Mouse (Mus musculus) forebrain, embryonic 12.5 days (tissue): ENCODE data around the gene Cd2bp2. TPM values are rescaled to one million over a fixed set of nuclear protein-coding genes. Genes with fewer than 3 reads are reported as not detected.

ENCODE experiments used
- ATAC-seq: fragments of 200-750 bp; cut with Nextera tagmentation; 2 replicates; pipeline ENCODE4 v1.8.0; 2017; ENCODE audit warnings: moderate TSS enrichment; ENCODE audit not compliant: low FRiP score
- H3K27ac ChIP-seq: fragments of 300-500 bp; sonication (generic); 2 replicates; pipeline ENCODE4 v1.5.1; 2016; ENCODE audit warnings: mild to moderate bottlenecking
- H3K27me3 ChIP-seq: fragments of 300-500 bp; sonication (generic); 2 replicates; pipeline ENCODE4 v1.6.1; 2016; ENCODE audit warnings: mild to moderate bottlenecking
- H3K36me3 ChIP-seq: fragments of 300-500 bp; sonication (generic); replicated peaks from 2 replicates; pipeline ENCODE4 v1.6.1; 2016; ENCODE audit warnings: mild to moderate bottlenecking
- H3K4me1 ChIP-seq: fragments of 300-500 bp; sonication (generic); 2 replicates; pipeline ENCODE4 v1.6.1; 2016
- H3K4me2 ChIP-seq: fragments of 300-500 bp; sonication (generic); 2 replicates; pipeline ENCODE4 v1.6.1; 2016; ENCODE audit warnings: mild to moderate bottlenecking, moderate library complexity
- H3K4me3 ChIP-seq: fragments of 300-500 bp; sonication (generic); replicated peaks from 2 replicates; pipeline ENCODE4 v1.5.1; 2016; ENCODE audit warnings: mild to moderate bottlenecking
- H3K9ac ChIP-seq: fragments of 300-500 bp; sonication (generic); 2 replicates; pipeline ENCODE4 v1.6.1; 2016; ENCODE audit warnings: mild to moderate bottlenecking
- H3K9me3 ChIP-seq: fragments of 300-500 bp; sonication (generic); 2 replicates; pipeline ENCODE4 v1.6.1; 2016
- WGBS: fragments of 180-500 bp; shearing (Covaris S2); methylation state at CpG from one replicate; pipeline ENCODE4 v1.1.7; 2016; 5-methylcytosine and 5-hydroxymethylcytosine counted together
- polyA plus RNA-seq: library from polyadenylated mRNA; unstranded; fragments of >200 nt; fragmentation: Nextera tagmentation; extraction: Ambion mirVana; gene quantifications from 2 replicates; pipeline ENCODE4 v1.2.1, GENCODE M21; 2016

The Cd2bp2 gene
- polyA plus RNA-seq: 104 and 108 TPM in 2 replicates

DNA sequence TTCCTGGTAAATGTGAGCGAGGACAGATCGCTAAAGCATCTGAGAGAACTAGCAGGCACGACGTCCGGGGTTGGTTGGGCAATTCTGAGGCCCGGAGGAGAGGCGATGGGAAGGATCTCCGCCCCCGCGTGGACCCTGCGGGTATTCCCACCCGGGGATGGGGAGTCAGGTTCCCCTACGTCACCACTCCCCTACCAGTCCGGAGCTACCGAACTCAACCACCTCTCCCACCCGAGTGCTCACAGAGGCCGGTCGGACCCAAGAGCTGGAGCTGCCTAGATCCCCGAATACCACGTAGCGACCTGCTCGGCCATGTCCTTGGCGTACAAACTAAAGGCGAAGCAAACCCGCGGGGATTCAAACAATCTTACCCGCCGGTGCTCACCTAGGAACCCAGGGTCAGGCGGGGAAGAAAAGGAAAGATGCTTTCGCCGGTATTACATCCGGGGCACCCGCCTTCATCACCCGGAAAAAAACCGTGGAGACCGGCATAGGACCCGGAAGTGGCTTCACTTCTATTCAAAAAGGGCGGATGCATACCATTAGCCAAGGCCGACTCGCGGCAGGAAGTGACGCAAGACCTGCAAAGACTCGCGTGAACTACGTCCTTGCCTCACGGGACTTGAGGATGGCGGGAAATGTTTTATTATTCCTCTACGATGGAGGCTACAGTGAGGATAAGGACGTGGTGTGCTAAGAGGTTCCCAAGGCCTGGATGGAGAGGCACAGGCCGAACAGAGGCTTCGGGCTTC is at the start of gene Cd2bp2:
TSS of gene Cd2bp2 (minus strand) at position 507 of the 752 bp plus-strand sequence.
- Histone ChIP-seq H3K27ac (peak within 1 kb of the TSS; percentile 89), H3K4me1 (peaks cover 22% of the 10 kb centered on the region), H3K9ac (peak within 1 kb of the TSS; percentile 83), H3K4me3 (peak within 1 kb of the TSS; percentile 76), H3K9me3 (no peaks in the 10 kb centered on the region), H3K36me3 (peaks cover 79% of the 10 kb centered on the region), H3K27me3 (no peaks in the 10 kb centered on the region), H3K4me2 (peak within 1 kb of the TSS; percentile 87)
- ATAC-seq: peak; percentile 97
- under 1% methylated on average over 51 of the region's 51 CpGs for WGBS

DNA sequence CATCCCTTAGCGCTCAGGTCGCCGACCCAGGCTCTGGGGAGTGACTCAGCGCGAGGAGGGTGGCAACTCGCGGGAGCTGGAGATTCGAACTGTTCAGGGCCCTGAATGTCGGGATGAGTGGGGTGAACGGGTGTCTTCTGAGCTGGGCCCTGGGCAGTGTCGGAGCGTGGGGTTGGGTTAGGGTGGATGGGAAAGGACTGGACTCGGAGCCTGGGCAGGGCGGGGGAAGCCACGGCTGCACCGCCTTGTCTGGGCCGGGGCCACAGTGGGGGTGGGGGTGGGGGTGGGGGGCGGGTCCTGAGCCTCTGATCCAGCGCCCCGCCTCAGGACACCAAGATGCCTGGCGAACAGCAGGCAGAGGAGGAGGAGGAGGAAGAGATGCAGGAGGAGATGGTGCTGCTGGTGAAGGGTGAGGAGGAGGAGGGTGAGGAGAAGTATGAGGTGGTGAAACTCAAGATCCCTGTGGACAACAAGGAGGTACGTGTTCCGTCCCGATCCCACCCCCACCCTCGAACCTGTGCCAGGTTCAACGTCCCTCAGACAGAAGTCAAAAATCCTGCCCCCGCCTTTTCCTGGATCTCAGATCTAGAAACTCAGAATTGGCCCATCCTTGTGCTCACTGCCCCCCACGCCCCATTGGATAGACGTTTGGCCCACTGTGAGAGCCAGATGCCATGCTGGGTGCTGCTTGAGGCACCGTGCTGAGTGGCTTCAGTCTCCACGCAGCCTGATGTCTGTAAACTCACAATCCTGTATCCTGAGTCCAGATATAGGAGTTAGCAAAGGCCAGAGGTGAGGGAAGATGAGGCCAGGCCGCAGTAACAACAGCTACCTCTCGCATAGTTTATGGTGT is 49.0 kb upstream of the Cd2bp2 start:
- H3K9ac ChIP-seq: peak overlapping the region; percentile 95
- peak; percentile 76 for ATAC-seq
- WGBS: 14% methylated on average over 26 of the region's 33 CpGs
- peak overlapping the region; percentile 78 for H3K4me3 ChIP-seq
- peaks cover 27% of the 10 kb centered on the region for H3K4me1 ChIP-seq
- H3K4me2 ChIP-seq: peak overlapping the region; percentile 87
- no peaks in the 10 kb centered on the region for H3K27me3 ChIP-seq
- no peaks in the 10 kb centered on the region for H3K9me3 ChIP-seq
- H3K27ac ChIP-seq: peak overlapping the region; percentile 87
- peaks cover 35% of the 10 kb centered on the region for H3K36me3 ChIP-seq

DNA sequence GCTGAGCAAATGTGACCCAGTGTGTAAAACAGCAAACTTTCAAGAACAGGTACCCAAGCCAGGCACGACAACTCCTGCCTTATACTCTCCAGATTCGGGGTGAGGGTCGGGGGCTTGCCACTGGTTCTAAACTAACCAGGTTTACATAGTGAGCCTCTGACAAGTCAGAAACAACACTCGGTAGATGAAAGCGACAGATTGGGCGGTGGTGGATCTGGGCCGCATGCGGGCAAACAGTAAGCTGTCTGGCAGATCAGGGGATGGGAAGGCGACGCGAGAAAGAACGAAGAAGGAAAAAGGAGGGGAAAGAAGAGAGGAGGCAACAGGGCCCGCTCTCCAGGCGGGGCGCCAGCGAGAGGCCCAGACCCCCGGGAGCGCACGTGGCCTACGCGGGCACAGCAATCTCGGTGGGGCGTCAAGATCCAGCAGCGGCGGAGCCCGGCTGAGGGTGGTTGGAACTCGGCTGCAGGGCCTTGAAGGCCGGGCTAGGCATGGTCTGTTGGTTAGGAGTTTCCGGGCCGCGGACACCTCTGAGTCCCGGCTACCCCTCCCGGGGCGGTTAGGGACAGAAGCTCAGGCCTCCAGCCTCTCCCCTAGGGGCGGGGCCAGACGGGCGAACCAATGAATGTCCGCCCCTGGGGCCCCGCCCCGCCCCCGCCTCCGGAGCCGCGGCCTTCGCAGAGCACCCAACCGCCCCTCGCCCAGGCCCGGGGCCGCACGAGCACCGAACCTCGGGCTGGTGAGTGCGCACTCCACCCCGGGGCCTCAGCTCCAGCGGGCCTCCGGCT is 48.2 kb upstream of the Cd2bp2 start, which contains the start of gene Zfp771:
TSS of gene Zfp771 (plus strand) at position 405 of the 788 bp plus-strand sequence.
- ATAC-seq: peak; percentile 97
- no peaks in the 10 kb centered on the region for H3K9me3 ChIP-seq
- peaks cover 27% of the 10 kb centered on the region for H3K4me1 ChIP-seq
- H3K4me2 ChIP-seq: peak within 1 kb of the TSS; percentile 87
- H3K27ac ChIP-seq: peak within 1 kb of the TSS; percentile 87
- peaks cover 31% of the 10 kb centered on the region for H3K36me3 ChIP-seq
- H3K4me3 ChIP-seq: peak within 1 kb of the TSS; percentile 78
- under 1% methylated on average over 55 of the region's 56 CpGs for WGBS
- H3K9ac ChIP-seq: peak within 1 kb of the TSS; percentile 95
- no peaks in the 10 kb centered on the region for H3K27me3 ChIP-seq

DNA sequence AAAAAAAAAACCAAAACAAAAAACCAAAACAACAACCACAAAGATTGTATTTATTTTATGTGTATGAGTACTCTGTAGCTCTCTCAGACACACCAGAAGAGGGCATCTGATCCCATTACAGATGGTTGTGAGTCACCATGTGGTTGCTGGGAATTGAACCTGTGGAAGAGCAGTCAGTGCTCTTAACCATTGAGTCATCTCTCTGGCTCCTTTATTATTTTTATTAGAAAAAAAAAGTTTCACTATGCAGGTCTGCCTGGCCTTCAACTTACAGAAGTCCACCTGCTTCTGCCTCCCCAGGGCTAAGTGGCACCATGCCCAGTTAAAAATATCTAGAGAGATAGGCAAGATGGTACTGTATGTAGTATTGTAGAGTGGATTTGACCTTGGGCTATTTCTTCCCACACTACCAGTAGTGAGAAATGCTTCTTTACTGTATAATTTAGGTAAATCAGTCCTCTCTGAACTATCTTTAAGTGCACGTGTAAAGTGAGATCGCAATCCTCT is 47.6 kb upstream of the Cd2bp2 start:
- peak overlapping the region; percentile 87 for H3K4me2 ChIP-seq
- ATAC-seq: no peak
- H3K9ac ChIP-seq: peak overlapping the region; percentile 95
- peak overlapping the region; percentile 78 for H3K4me3 ChIP-seq
- H3K27ac ChIP-seq: peak overlapping the region; percentile 87
- no peaks in the 10 kb centered on the region for H3K27me3 ChIP-seq
- H3K4me1 ChIP-seq: peaks cover 27% of the 10 kb centered on the region
- WGBS: 35% methylated on average over 2 of the region's 2 CpGs
- H3K36me3 ChIP-seq: peaks cover 35% of the 10 kb centered on the region
- no peaks in the 10 kb centered on the region for H3K9me3 ChIP-seq

DNA sequence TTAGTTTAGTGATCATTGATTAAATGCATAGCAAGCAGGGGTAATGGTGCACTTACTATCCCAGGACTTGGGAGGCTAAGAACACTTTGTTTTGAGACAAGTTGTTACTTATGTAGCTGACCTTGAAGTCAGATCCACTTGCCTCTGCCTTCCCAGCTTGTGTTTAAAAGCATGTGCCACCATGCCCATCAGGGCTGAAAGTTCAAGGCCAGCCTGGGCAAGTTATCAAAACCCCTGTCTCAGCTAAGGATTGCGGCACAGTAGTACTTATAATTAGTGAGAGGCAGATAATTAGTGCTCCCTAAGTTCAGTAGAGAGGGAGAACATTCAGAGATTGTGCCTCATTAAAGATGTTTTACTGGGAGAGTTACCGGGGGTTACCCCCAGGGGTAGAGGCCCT is 38.9 kb upstream of the Cd2bp2 start:
- WGBS: 87% methylated on average over 2 of the region's 2 CpGs
- H3K9me3 ChIP-seq: no peaks in the 10 kb centered on the region
- peak overlapping the region; percentile 86 for H3K4me2 ChIP-seq
- peak overlapping the region; percentile 97 for H3K4me3 ChIP-seq
- no peaks in the 10 kb centered on the region for H3K27me3 ChIP-seq
- H3K36me3 ChIP-seq: peaks cover 61% of the 10 kb centered on the region
- H3K27ac ChIP-seq: no peak overlapping the region
- no peak for ATAC-seq
- H3K4me1 ChIP-seq: peaks cover 31% of the 10 kb centered on the region
- H3K9ac ChIP-seq: 0 out of 2 replicates have a peak overlapping the region, but pooled peaks have one; percentile 29

DNA sequence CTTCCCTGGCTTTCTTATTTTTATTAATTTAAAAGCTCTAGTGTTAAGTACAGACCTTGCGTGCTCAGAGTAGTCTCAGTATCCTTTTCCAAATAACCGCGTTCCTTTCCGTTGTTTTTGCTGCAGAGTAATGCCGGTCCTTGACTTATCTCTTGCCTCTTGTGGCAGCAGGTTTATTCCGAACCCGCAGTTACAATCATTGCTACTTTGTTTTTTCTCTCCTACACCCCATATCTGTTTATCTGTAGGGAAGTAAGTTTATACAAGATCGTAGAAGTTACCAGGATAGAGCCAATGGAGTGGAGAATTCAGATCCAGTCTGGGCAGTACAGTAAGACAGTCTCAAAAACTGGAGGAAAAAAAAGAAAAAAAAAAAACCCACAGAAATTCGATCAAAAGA is 37.9 kb upstream of the Cd2bp2 start:
- H3K27ac ChIP-seq: peak overlapping the region; percentile 100
- H3K4me1 ChIP-seq: peaks cover 33% of the 10 kb centered on the region
- H3K36me3 ChIP-seq: peaks cover 63% of the 10 kb centered on the region
- 5% methylated on average over 9 of the region's 9 CpGs for WGBS
- H3K9ac ChIP-seq: peak overlapping the region; percentile 99
- H3K27me3 ChIP-seq: no peaks in the 10 kb centered on the region
- no peak for ATAC-seq
- peak overlapping the region; percentile 86 for H3K4me2 ChIP-seq
- peak overlapping the region; percentile 97 for H3K4me3 ChIP-seq
- no peaks in the 10 kb centered on the region for H3K9me3 ChIP-seq

DNA sequence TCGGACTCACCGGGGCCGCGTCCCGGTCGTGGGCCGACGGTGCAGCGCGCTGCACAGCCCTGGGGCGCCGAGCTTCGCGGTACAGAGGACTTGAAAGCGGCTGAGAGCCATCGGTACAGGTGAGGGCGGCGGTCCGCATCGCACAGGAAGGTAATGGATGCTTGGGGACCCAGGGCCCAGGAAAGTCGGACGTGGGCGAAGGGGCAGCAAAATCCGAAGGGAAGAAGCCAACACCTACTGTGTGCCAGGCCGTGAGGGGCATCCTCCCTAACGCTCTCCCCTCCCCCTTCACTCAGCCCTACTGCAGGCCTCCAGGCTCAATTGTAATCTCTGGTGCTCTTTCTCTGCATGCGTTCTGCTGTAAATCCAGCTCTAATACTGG is 37.5 kb upstream of the Cd2bp2 start:
- Histone ChIP-seq H3K4me3 (peak overlapping the region; percentile 97), H3K36me3 (peaks cover 61% of the 10 kb centered on the region), H3K27me3 (no peaks in the 10 kb centered on the region), H3K9me3 (no peaks in the 10 kb centered on the region), H3K27ac (peak overlapping the region; percentile 100), H3K9ac (peak overlapping the region; percentile 99), H3K4me2 (peak overlapping the region; percentile 86), H3K4me1 (peaks cover 33% of the 10 kb centered on the region)
- WGBS: under 1% methylated on average over 27 of the region's 27 CpGs
- ATAC-seq: peak; percentile 52

DNA sequence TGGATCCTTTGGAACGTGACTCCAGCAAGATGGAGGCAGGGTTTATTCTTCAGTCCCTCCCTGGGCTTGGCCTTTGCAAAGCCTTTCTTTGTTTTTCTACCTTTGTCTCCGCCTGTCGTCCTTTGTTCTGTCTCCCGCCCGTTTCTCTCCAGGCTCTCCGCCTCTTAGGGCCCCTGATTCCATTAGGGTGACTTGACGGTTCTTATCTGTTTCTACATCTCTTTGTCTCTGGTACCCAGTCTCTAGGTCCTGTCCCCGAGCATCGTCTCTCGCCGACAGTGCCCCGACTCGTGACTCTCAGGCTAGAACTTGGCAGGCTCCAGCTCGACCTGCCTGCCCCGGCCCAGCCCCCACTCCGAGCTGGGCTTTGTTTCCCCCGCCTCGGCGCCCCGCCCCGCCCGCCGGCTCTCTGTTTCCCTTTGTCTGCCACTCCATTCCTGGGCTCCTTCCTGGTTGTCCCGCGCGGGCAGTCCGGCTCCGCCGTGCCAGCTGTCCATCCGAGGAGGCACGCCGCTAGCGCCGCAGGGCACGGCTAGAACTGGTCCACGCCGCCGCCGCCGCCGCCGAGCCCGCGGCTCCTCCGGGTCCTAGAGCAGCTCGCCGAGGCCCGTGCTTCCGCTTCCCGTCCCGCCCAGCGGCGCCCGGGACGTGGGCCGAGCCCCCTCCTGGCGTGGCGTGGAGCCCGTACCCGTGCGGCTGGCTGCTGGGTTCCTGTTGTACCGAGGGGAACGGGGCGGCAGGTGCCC is 36.9 kb upstream of the Cd2bp2 start, which contains the start of the genes Zfp553 and Sept1:
TSS of gene Zfp553 (plus strand) at position 440 of the 746 bp plus-strand sequence.
TSS of gene Sept1 (minus strand) at position 509 of the 746 bp plus-strand sequence.
- peak; percentile 94 for ATAC-seq
- H3K36me3 ChIP-seq: peaks cover 56% of the 10 kb centered on the region
- peaks cover 33% of the 10 kb centered on the region for H3K4me1 ChIP-seq
- H3K27me3 ChIP-seq: no peaks in the 10 kb centered on the region
- no peaks in the 10 kb centered on the region for H3K9me3 ChIP-seq
- peak within 1 kb of the TSS; percentile 97 for H3K4me3 ChIP-seq
- peak within 1 kb of the TSS; percentile 86 for H3K4me2 ChIP-seq
- WGBS: under 1% methylated on average over 63 of the region's 64 CpGs
- peak within 1 kb of the TSS; percentile 100 for H3K27ac ChIP-seq
- peak within 1 kb of the TSS; percentile 99 for H3K9ac ChIP-seq

DNA sequence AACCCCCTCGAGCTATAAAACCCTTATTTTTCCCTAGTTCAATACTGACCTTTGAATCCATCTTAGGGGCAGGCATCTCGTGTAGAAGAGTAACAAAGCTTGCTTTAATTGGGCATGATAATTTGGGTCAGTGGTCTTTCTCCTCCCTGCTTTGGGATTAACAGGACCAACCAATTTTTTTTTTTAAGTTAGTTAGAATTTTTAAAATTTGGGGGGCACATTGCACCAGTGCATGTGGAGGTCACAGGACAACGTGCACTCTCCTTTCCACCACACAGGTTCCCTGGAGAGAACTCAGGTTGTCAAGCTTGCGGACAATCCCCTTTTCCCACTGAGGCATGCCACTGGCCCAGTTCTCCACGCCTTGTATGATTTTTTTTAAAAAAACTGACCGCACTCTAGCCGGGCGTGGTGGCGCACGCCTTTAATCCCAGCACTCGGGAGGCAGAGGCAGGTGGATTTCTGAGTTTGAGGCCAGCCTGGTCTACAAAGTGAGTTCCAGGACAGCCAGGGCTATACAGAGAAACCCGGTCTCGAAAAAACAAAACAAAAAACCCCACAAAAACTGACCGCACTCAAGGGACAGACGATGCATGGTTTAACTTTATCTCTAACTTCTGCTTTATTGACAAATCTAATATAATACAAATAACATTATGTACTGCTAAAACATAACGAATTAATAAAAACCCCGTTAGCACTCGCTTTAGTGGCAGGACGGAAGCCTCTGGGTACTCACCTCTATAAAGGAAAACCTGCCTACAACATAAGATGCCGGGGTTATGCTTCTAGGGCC is 36.2 kb upstream of the Cd2bp2 start:
- Histone ChIP-seq H3K9ac (peak overlapping the region; percentile 99), H3K27ac (peak overlapping the region; percentile 100), H3K9me3 (no peaks in the 10 kb centered on the region), H3K27me3 (no peaks in the 10 kb centered on the region), H3K36me3 (peaks cover 48% of the 10 kb centered on the region), H3K4me2 (peak overlapping the region; percentile 86), H3K4me3 (peak overlapping the region; percentile 97), H3K4me1 (peaks cover 33% of the 10 kb centered on the region)
- WGBS: 9% methylated on average over 20 of the region's 20 CpGs
- ATAC-seq: no peak

DNA sequence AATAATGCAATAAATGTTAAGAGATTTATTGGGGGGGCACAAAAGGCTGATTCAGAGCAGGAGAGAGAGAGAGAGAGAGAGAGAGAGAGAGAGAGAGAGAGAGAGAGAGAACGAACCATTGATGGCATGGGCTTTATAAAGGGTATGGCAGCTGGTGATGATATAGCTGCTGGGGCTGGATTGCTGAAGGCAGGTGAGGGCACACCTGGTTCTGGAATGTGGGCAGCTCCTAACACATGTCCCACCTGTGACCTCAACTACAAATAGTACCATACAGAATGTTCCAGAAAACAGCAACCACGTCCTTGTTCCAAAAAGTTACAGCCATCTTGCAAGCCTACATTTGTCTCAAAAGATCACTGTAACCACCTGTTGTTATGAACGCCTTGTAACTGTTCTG is 35.5 kb upstream of the Cd2bp2 start:
- 81% methylated on average over 3 of the region's 3 CpGs for WGBS
- Histone ChIP-seq H3K27me3 (no peaks in the 10 kb centered on the region), H3K27ac (peak overlapping the region; percentile 100; the same call in 1 of the 2 replicates), H3K4me3 (peak overlapping the region; percentile 97), H3K4me2 (peak overlapping the region; percentile 86), H3K9me3 (no peaks in the 10 kb centered on the region), H3K9ac (peak overlapping the region; percentile 99), H3K36me3 (peaks cover 41% of the 10 kb centered on the region), H3K4me1 (peaks cover 33% of the 10 kb centered on the region)
- ATAC-seq: no peak
